Mouse (Mus musculus) MN1 (cell line): ENCODE results near the gene Prl2c2.
"Not testable (repeated sequence)": the region's sequence is repeated elsewhere in the genome, so short reads cannot be mapped to it uniquely, and the experiment has no call there.

Experiments
- DNase-seq: peaks from one replicate; pipeline ENCODE4 v3.0.0-alpha.2; 2016; ENCODE audit warnings: low spot score

The Prl2c2 gene

DNA sequence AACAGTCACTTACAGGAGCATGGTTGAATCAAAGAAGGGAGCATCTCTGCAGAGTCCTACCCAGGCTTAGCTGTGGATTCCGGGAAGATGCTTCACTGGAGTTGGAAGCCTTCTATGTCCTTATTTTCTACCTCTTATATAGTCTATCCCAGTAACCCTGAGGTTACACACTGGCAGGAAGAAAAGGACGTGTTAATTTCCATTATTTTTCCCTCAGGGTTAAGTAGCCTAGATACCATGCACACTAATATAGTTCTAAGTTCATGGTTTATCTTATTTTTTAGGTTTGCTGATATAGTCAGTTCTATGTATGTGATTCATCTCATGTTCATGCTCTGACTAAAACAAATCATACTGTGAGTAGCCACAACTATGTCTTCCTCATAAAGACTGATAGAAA is at the start of gene Prl2c2:
Prl2c2 (minus strand) TSS at position 101 of the 400 bp plus-strand sequence.
- DNase-seq = not testable (repeated sequence)

- DNase-seq = not testable (repeated sequence)
Observed at GRCm38 (mm10) chr13:13025872-13026271, 20.7 kb upstream of the Prl2c2 start.

DNA sequence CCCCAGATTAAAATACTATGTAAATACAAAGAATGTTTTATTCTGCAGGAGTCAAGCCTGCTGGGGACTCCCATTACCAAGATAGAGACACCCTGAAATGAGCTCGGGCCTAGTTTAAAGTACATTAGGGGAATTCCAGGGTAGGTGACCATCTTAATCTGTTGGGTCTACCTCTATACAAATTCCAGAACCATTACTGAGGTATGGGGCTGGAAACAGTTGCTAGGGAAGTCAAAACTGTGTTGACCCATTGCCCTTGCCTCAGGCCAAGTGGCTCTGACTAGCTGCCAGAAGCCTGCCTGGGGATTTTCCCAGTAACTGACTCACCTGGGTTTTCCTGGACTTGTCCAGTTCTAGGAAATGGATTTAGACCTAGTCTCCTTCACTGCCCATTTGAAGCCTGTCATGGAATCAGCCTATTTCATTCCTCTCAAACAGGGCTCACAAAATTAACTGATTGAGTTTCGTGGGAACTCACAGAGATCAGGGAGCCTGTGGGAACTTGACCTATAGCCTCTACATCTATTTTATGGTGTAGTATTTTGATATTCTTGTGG is 8.9 kb upstream of the Prl2c2 start:
- DNase-seq = not testable (repeated sequence)
